Mouse (Mus musculus): Measurements from ENCODE around the gene Mtmr3. TPM values are rescaled to one million over a fixed set of nuclear protein-coding genes. Genes with fewer than 3 reads are reported as not detected.
A peak's percentile ranks its signal among the peaks of the same experiment; 100 is the strongest.

Gene Mtmr3
- polyA plus RNA-seq, 1 experiment from 2014 or later, result 42.1 TPM

- Histone ChIP-seq H3K4me2 (ENCODE audit: low read length) (no peak overlapping the region), H3K27ac (ENCODE audit: low read length) (no peak overlapping the region), H3K9me3 (ENCODE audit: control insufficient read depth, low read length) (no peaks in the 10 kb centered on the region), H3K9ac (replicated peaks; ENCODE audit: low read depth, low read length) (no peak overlapping the region), H3K36me3 (ENCODE audit: control insufficient read depth, insufficient read depth) (no peaks in the 10 kb centered on the region), H3K4me3 (replicated peaks; ENCODE audit: low read length) (no peak overlapping the region), H3K4me1 (replicated peaks; ENCODE audit: control insufficient read depth, insufficient read depth, low read length) (peaks cover 8% of the 10 kb centered on the region), H3K27me3 (replicated peaks; ENCODE audit: control insufficient read depth, insufficient read depth, low read length) (no peaks in the 10 kb centered on the region)
- WGBS, result 73% methylated on average over 6 of the region's 6 CpGs
- no peak for ATAC-seq
Observed at GRCm38 (mm10) chr11:4604441-4604840, 9.8 kb upstream of the Mtmr3 start.

- Histone ChIP-seq H3K9ac (replicated peaks; ENCODE audit: low read depth, low read length) (no peak overlapping the region), H3K27me3 (replicated peaks; ENCODE audit: control insufficient read depth, insufficient read depth, low read length) (no peaks in the 10 kb centered on the region), H3K4me1 (replicated peaks; ENCODE audit: control insufficient read depth, insufficient read depth, low read length) (peaks cover 8% of the 10 kb centered on the region), H3K4me3 (replicated peaks; ENCODE audit: low read length) (no peak overlapping the region), H3K9me3 (ENCODE audit: control insufficient read depth, low read length) (no peaks in the 10 kb centered on the region), H3K36me3 (ENCODE audit: control insufficient read depth, insufficient read depth) (no peaks in the 10 kb centered on the region), H3K4me2 (ENCODE audit: low read length) (no peak overlapping the region), H3K27ac (ENCODE audit: low read length) (no peak overlapping the region)
- ATAC-seq, result peak; percentile 20; the same call in 1 of the 2 replicates
- 18% methylated on average over 12 of the region's 12 CpGs for WGBS
Observed at GRCm38 (mm10) chr11:4602691-4603441, 8.2 kb upstream of the Mtmr3 start.

- Histone ChIP-seq H3K27ac (ENCODE audit: low read length) (no peak overlapping the region), H3K36me3 (ENCODE audit: control insufficient read depth, insufficient read depth) (no peaks in the 10 kb centered on the region), H3K4me1 (replicated peaks; ENCODE audit: control insufficient read depth, insufficient read depth, low read length) (peaks cover 8% of the 10 kb centered on the region), H3K4me3 (replicated peaks; ENCODE audit: low read length) (no peak overlapping the region), H3K9ac (replicated peaks; ENCODE audit: low read depth, low read length) (no peak overlapping the region), H3K27me3 (replicated peaks; ENCODE audit: control insufficient read depth, insufficient read depth, low read length) (no peaks in the 10 kb centered on the region), H3K9me3 (ENCODE audit: control insufficient read depth, low read length) (no peaks in the 10 kb centered on the region), H3K4me2 (ENCODE audit: low read length) (no peak overlapping the region)
- no peak for ATAC-seq
- 72% methylated on average over 5 of the region's 5 CpGs for WGBS
Observed at GRCm38 (mm10) chr11:4601890-4602289, 7.2 kb upstream of the Mtmr3 start.

- WGBS, result 94% methylated on average over 3 of the region's 3 CpGs
- ATAC-seq, result no peak
- no peaks in the 10 kb centered on the region for H3K9me3 ChIP-seq (ENCODE audit: control insufficient read depth, low read length)
- peaks cover 10% of the 10 kb centered on the region for H3K4me1 ChIP-seq (replicated peaks; ENCODE audit: control insufficient read depth, insufficient read depth, low read length)
- no peak overlapping the region for H3K4me3 ChIP-seq (replicated peaks; ENCODE audit: low read length)
- H3K36me3 ChIP-seq (ENCODE audit: control insufficient read depth, insufficient read depth), result no peaks in the 10 kb centered on the region
- no peak overlapping the region for H3K4me2 ChIP-seq (ENCODE audit: low read length)
- no peak overlapping the region for H3K27ac ChIP-seq (ENCODE audit: low read length)
- no peak overlapping the region for H3K9ac ChIP-seq (replicated peaks; ENCODE audit: low read depth, low read length)
- H3K27me3 ChIP-seq (replicated peaks; ENCODE audit: control insufficient read depth, insufficient read depth, low read length), result no peaks in the 10 kb centered on the region
Observed at GRCm38 (mm10) chr11:4599916-4600315, 5.3 kb upstream of the Mtmr3 start.

- H3K9ac ChIP-seq (replicated peaks; ENCODE audit: low read depth, low read length), result no peak overlapping the region
- H3K27me3 ChIP-seq (replicated peaks; ENCODE audit: control insufficient read depth, insufficient read depth, low read length), result no peaks in the 10 kb centered on the region
- H3K27ac ChIP-seq (ENCODE audit: low read length), result no peak overlapping the region
- no peak overlapping the region for H3K4me2 ChIP-seq (ENCODE audit: low read length)
- peaks cover 12% of the 10 kb centered on the region for H3K4me1 ChIP-seq (replicated peaks; ENCODE audit: control insufficient read depth, insufficient read depth, low read length)
- H3K36me3 ChIP-seq (ENCODE audit: control insufficient read depth, insufficient read depth), result no peaks in the 10 kb centered on the region
- no peaks in the 10 kb centered on the region for H3K9me3 ChIP-seq (ENCODE audit: control insufficient read depth, low read length)
- WGBS, result 89% methylated on average over 2 of the region's 2 CpGs
- ATAC-seq, result no peak
- H3K4me3 ChIP-seq (replicated peaks; ENCODE audit: low read length), result no peak overlapping the region
Observed at GRCm38 (mm10) chr11:4598411-4598810, 3.7 kb upstream of the Mtmr3 start.

GRCm38 (mm10) chr11:4593849-4594607, 635 bp downstream of the Mtmr3 start:
- H3K4me2 ChIP-seq (ENCODE audit: low read length), result peak overlapping the region; percentile 56
- H3K27ac ChIP-seq (ENCODE audit: low read length), result peak overlapping the region; percentile 95
- no peaks in the 10 kb centered on the region for H3K27me3 ChIP-seq (replicated peaks; ENCODE audit: control insufficient read depth, insufficient read depth, low read length)
- H3K4me1 ChIP-seq (replicated peaks; ENCODE audit: control insufficient read depth, insufficient read depth, low read length), result peaks cover 14% of the 10 kb centered on the region
- ATAC-seq, result peak; percentile 90
- H3K9me3 ChIP-seq (ENCODE audit: control insufficient read depth, low read length), result no peaks in the 10 kb centered on the region
- H3K36me3 ChIP-seq (ENCODE audit: control insufficient read depth, insufficient read depth), result no peaks in the 10 kb centered on the region
- WGBS, result 1% methylated on average over 42 of the region's 45 CpGs
- H3K9ac ChIP-seq (replicated peaks; ENCODE audit: low read depth, low read length), result peak overlapping the region; percentile 99
- H3K4me3 ChIP-seq (replicated peaks; ENCODE audit: low read length), result peak overlapping the region; percentile 98

GRCm38 (mm10) chr11:4593491-4593848, 1.2 kb downstream of the Mtmr3 start:
- Histone ChIP-seq H3K4me1 (replicated peaks; ENCODE audit: control insufficient read depth, insufficient read depth, low read length) (peaks cover 14% of the 10 kb centered on the region), H3K27ac (ENCODE audit: low read length) (no peak overlapping the region), H3K36me3 (ENCODE audit: control insufficient read depth, insufficient read depth) (no peaks in the 10 kb centered on the region), H3K9ac (replicated peaks; ENCODE audit: low read depth, low read length) (peak overlapping the region; percentile 99), H3K27me3 (replicated peaks; ENCODE audit: control insufficient read depth, insufficient read depth, low read length) (no peaks in the 10 kb centered on the region), H3K9me3 (ENCODE audit: control insufficient read depth, low read length) (no peaks in the 10 kb centered on the region), H3K4me3 (replicated peaks; ENCODE audit: low read length) (peak overlapping the region; percentile 98), H3K4me2 (ENCODE audit: low read length) (peak overlapping the region; percentile 56)
- 15% methylated on average over 5 of the region's 5 CpGs for WGBS
- no peak for ATAC-seq

- Histone ChIP-seq H3K9ac (replicated peaks; ENCODE audit: low read depth, low read length) (no peak overlapping the region), H3K9me3 (ENCODE audit: control insufficient read depth, low read length) (no peaks in the 10 kb centered on the region), H3K27me3 (replicated peaks; ENCODE audit: control insufficient read depth, insufficient read depth, low read length) (no peaks in the 10 kb centered on the region), H3K27ac (ENCODE audit: low read length) (no peak overlapping the region), H3K4me1 (replicated peaks; ENCODE audit: control insufficient read depth, insufficient read depth, low read length) (peaks cover 14% of the 10 kb centered on the region), H3K4me3 (replicated peaks; ENCODE audit: low read length) (no peak overlapping the region), H3K36me3 (ENCODE audit: control insufficient read depth, insufficient read depth) (no peaks in the 10 kb centered on the region), H3K4me2 (ENCODE audit: low read length) (no peak overlapping the region)
- ATAC-seq, result no peak
- WGBS, result 91% methylated on average over 4 of the region's 4 CpGs
Observed at GRCm38 (mm10) chr11:4591811-4592210, 2.9 kb downstream of the Mtmr3 start.

GRCm38 (mm10) chr11:4578682-4579081, 16.0 kb downstream of the Mtmr3 start:
- Histone ChIP-seq H3K9ac (replicated peaks; ENCODE audit: low read depth, low read length) (no peak overlapping the region), H3K9me3 (ENCODE audit: control insufficient read depth, low read length) (no peaks in the 10 kb centered on the region), H3K4me3 (replicated peaks; ENCODE audit: low read length) (no peak overlapping the region), H3K27me3 (replicated peaks; ENCODE audit: control insufficient read depth, insufficient read depth, low read length) (no peaks in the 10 kb centered on the region), H3K4me1 (replicated peaks; ENCODE audit: control insufficient read depth, insufficient read depth, low read length) (no peaks in the 10 kb centered on the region; the same call in 1 of the 2 replicates), H3K4me2 (ENCODE audit: low read length) (no peak overlapping the region), H3K36me3 (ENCODE audit: control insufficient read depth, insufficient read depth) (no peaks in the 10 kb centered on the region), H3K27ac (ENCODE audit: low read length) (no peak overlapping the region)
- 71% methylated on average over 2 of the region's 2 CpGs for WGBS
- ATAC-seq, result no peak

Measured in forebrain, embryonic 16.5 days (tissue).